Mouse (Mus musculus) hindbrain, embryonic 14.5 days (tissue): ENCODE data around the gene Pygm. TPM values are rescaled to one million over a fixed set of nuclear protein-coding genes. Genes with fewer than 3 reads are reported as not detected.

Source experiments
- ATAC-seq: fragments of 200-750 bp; cut with Nextera tagmentation; 2 replicates; pipeline ENCODE4 v1.8.0; 2017; ENCODE audit warnings: moderate number of reproducible peaks, mild to moderate bottlenecking, moderate TSS enrichment, moderate library complexity; ENCODE audit not compliant: low FRiP score
- DNase-seq: peaks from one replicate; pipeline ENCODE4 v3.0.0-alpha.2; 2015; ENCODE audit warnings: low spot score
- H3K27ac ChIP-seq: fragments of 300-500 bp; sonication (generic); 2 replicates; pipeline ENCODE4 v1.5.1; 2014; ENCODE audit warnings: mild to moderate bottlenecking, moderate library complexity
- H3K27me3 ChIP-seq: fragments of 300-500 bp; sonication (generic); 2 replicates; pipeline ENCODE4 v1.6.1; 2014; ENCODE audit warnings: mild to moderate bottlenecking, low read length, mixed read lengths; ENCODE audit not compliant: control insufficient read depth, insufficient read depth
- H3K36me3 ChIP-seq: fragments of 300-500 bp; sonication (generic); replicated peaks from 2 replicates; pipeline ENCODE4 v1.6.1; 2014; ENCODE audit not compliant: control insufficient read depth, insufficient read depth
- H3K4me1 ChIP-seq: fragments of 300-500 bp; sonication (generic); replicated peaks from 2 replicates; pipeline ENCODE4 v1.6.1; 2014; ENCODE audit warnings: antibody characterized with exemption, low read length, mixed read lengths; ENCODE audit not compliant: control insufficient read depth, insufficient read depth
- H3K4me2 ChIP-seq: fragments of 300-500 bp; sonication (generic); replicated peaks from 2 replicates; pipeline ENCODE4 v1.6.1; 2014; ENCODE audit warnings: mild to moderate bottlenecking, moderate library complexity
- H3K4me3 ChIP-seq: fragments of 300-500 bp; sonication (generic); replicated peaks from 2 replicates; pipeline ENCODE4 v1.5.1; 2014; ENCODE audit warnings: mild to moderate bottlenecking, low read length
- H3K9ac ChIP-seq: fragments of 300-500 bp; sonication (generic); 2 replicates; pipeline ENCODE4 v1.6.1; 2014
- H3K9me3 ChIP-seq: fragments of 300-500 bp; sonication (generic); 2 replicates; pipeline ENCODE4 v1.6.1; 2016; ENCODE audit warnings: low read length; ENCODE audit not compliant: control insufficient read depth
- WGBS: fragments of 180-500 bp; shearing (Covaris S2); extraction: QIAGEN DNeasy Blood & Tissue Kit; methylation state at CpG from one replicate; pipeline ENCODE4 v1.1.7; 2014; 5-methylcytosine and 5-hydroxymethylcytosine counted together
- polyA plus RNA-seq: library from polyadenylated mRNA; unstranded; fragments of >200 nt; fragmentation: Nextera tagmentation; extraction: Ambion mirVana; gene quantifications from 2 replicates; pipeline ENCODE4 v1.2.1, GENCODE M21; 2014

Pygm gene
- polyA plus RNA-seq, 1 experiment from 2014 or later, result 6.8 TPM

- 1% methylated on average over 17 of the region's 23 CpGs for WGBS
- Histone ChIP-seq H3K27ac (peak overlapping the region; percentile 93), H3K4me1 (peaks cover 76% of the 10 kb centered on the region), H3K9me3 (no peaks in the 10 kb centered on the region), H3K36me3 (no peaks in the 10 kb centered on the region), H3K27me3 (no peaks in the 10 kb centered on the region), H3K4me3 (peak overlapping the region; percentile 47), H3K9ac (peak overlapping the region; percentile 80), H3K4me2 (peak overlapping the region; percentile 71)
- no peak for DNase-seq
- ATAC-seq, result no peak
These were observed 34.9 kb downstream of the Pygm start for GRCm38 (mm10) chr19:6418984-6419692.

GRCm38 (mm10) chr19:6419805-6420310, 35.7 kb downstream of the Pygm start:
- 48% methylated on average over 9 of the region's 9 CpGs for WGBS
- DNase-seq (no peak), ATAC-seq (no peak)
- H3K36me3 ChIP-seq, result no peaks in the 10 kb centered on the region
- peak overlapping the region; percentile 47 for H3K4me3 ChIP-seq
- peak overlapping the region; percentile 71 for H3K4me2 ChIP-seq
- peaks cover 81% of the 10 kb centered on the region for H3K4me1 ChIP-seq
- H3K27ac ChIP-seq, result peak overlapping the region; percentile 93
- no peaks in the 10 kb centered on the region for H3K27me3 ChIP-seq
- peak overlapping the region; percentile 80 for H3K9ac ChIP-seq
- no peaks in the 10 kb centered on the region for H3K9me3 ChIP-seq

GRCm38 (mm10) chr19:6420481-6421210, 36.4 kb downstream of the Pygm start:
- Histone ChIP-seq H3K4me3 (peak overlapping the region; percentile 47), H3K36me3 (no peaks in the 10 kb centered on the region), H3K4me1 (peaks cover 80% of the 10 kb centered on the region), H3K9ac (peak overlapping the region; percentile 80), H3K27me3 (no peaks in the 10 kb centered on the region), H3K27ac (0 out of 2 replicates have a peak overlapping the region, but pooled peaks have one; percentile 7), H3K4me2 (peak overlapping the region; percentile 71), H3K9me3 (no peaks in the 10 kb centered on the region)
- DNase-seq (no peak), ATAC-seq (no peak)
- WGBS, result 45% methylated on average over 19 of the region's 19 CpGs

GRCm38 (mm10) chr19:6421211-6421590, 37.0 kb downstream of the Pygm start:
- Histone ChIP-seq H3K9me3 (no peaks in the 10 kb centered on the region), H3K27me3 (no peaks in the 10 kb centered on the region), H3K36me3 (no peaks in the 10 kb centered on the region), H3K4me2 (peak overlapping the region; percentile 71), H3K27ac (no peak overlapping the region), H3K9ac (peak overlapping the region; percentile 80; the same call in 1 of the 2 replicates), H3K4me1 (peaks cover 79% of the 10 kb centered on the region), H3K4me3 (peak overlapping the region; percentile 47; the same call in 1 of the 2 replicates)
- ATAC-seq, result no peak
- no peak for DNase-seq
- 62% methylated on average over 9 of the region's 9 CpGs for WGBS

- ATAC-seq (no peak), DNase-seq (no peak)
- Histone ChIP-seq H3K9me3 (no peaks in the 10 kb centered on the region), H3K27ac (no peak overlapping the region), H3K36me3 (no peaks in the 10 kb centered on the region), H3K9ac (no peak overlapping the region), H3K4me1 (peaks cover 76% of the 10 kb centered on the region), H3K27me3 (no peaks in the 10 kb centered on the region), H3K4me2 (no peak overlapping the region), H3K4me3 (no peak overlapping the region)
- WGBS, result 65% methylated on average over 7 of the region's 7 CpGs
These were observed 37.8 kb downstream of the Pygm start for GRCm38 (mm10) chr19:6422014-6422413.

- H3K36me3 ChIP-seq, result peaks cover 7% of the 10 kb centered on the region
- whole genome bisulfite sequencing, result 81% methylated on average over 16 of the region's 16 CpGs
- no peaks in the 10 kb centered on the region for H3K27me3 ChIP-seq
- no peak overlapping the region for H3K4me3 ChIP-seq
- peaks cover 77% of the 10 kb centered on the region for H3K4me1 ChIP-seq
- H3K4me2 ChIP-seq, result 0 out of 2 replicates have a peak overlapping the region, but pooled peaks have one; percentile 4
- DNase-seq (no peak), ATAC-seq (no peak)
- no peak overlapping the region for H3K9ac ChIP-seq
- H3K9me3 ChIP-seq, result no peaks in the 10 kb centered on the region
- no peak overlapping the region for H3K27ac ChIP-seq
These were observed 39.0 kb downstream of the Pygm start for GRCm38 (mm10) chr19:6423241-6423640.

- peaks cover 10% of the 10 kb centered on the region for H3K27me3 ChIP-seq
- H3K4me2 ChIP-seq, result no peak overlapping the region
- no peak overlapping the region for H3K9ac ChIP-seq
- no peak for ATAC-seq
- DNase-seq, result no peak
- peaks cover 88% of the 10 kb centered on the region for H3K4me1 ChIP-seq
- no peaks in the 10 kb centered on the region for H3K9me3 ChIP-seq
- H3K36me3 ChIP-seq, result peaks cover 17% of the 10 kb centered on the region
- WGBS, result 62% methylated on average over 8 of the region's 8 CpGs
- no peak overlapping the region for H3K4me3 ChIP-seq
- no peak overlapping the region for H3K27ac ChIP-seq
These were observed 40.1 kb downstream of the Pygm start for GRCm38 (mm10) chr19:6424137-6424881.

GRCm38 (mm10) chr19:6425595-6425994, 41.4 kb downstream of the Pygm start:
- ATAC-seq (no peak), DNase-seq (no peak)
- peaks cover 90% of the 10 kb centered on the region for H3K4me1 ChIP-seq
- peaks cover 13% of the 10 kb centered on the region for H3K27me3 ChIP-seq
- no peaks in the 10 kb centered on the region for H3K9me3 ChIP-seq
- H3K9ac ChIP-seq, result no peak overlapping the region
- 21% methylated on average over 5 of the region's 5 CpGs for WGBS
- peaks cover 17% of the 10 kb centered on the region for H3K36me3 ChIP-seq
- H3K4me2 ChIP-seq, result no peak overlapping the region
- H3K4me3 ChIP-seq, result no peak overlapping the region
- H3K27ac ChIP-seq, result no peak overlapping the region; the same call in 1 of the 2 replicates
